8 mouse cellular contexts compared by ENCODE assay signal in the genomic region with DNA sequence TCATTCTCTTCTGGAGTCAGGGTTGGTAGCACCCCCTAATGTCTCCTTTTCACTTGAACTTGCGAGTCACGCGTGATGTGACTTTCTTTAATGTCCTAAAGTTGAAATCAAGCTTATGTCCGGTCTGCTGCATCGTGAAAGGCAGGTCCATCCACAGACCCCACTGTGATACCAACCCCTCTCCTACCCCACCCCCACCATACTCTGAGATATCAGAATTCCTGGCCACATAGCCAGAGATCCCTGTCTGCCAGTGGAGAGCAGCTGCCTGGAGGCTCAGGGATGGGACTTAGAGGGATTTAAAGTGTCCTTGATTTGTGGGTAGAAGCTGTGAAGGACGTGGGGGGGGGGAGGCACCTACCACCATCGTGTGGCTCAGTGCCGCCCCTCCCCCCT. TPM values are rescaled to one million over a fixed set of nuclear protein-coding genes. Genes with fewer than 3 reads are reported as not detected.
A peak's percentile ranks its signal among the peaks of the same experiment; 100 is the strongest.
DNase-seq lines count a peak whose midpoint lies in the region; ATAC-seq lines count a peak whose summit lies in the region.

A gene (minus strand): TSS at position 240 of the 396 bp plus-strand sequence.

- H3K9me3 ChIP-seq in erythroblast, embryonic 14.5 days (ENCODE audit: control insufficient read depth, low read length): peaks cover 3% of the 10 kb centered on the region; the same call in 1 of the 2 replicates
- no peaks in the 10 kb centered on the region for H3K9me3 ChIP-seq in hindbrain, embryonic 12.5 days (replicated peaks)
- H3K9me3 ChIP-seq in midbrain, embryonic 11.5 days (ENCODE audit: control insufficient read depth, low read length): no peaks in the 10 kb centered on the region

- H3K27ac ChIP-seq in hindbrain, embryonic 12.5 days: no peak within 1 kb of the TSS
- H3K27ac ChIP-seq in midbrain, embryonic 11.5 days (ENCODE audit: low read depth, low read length): no peak within 1 kb of the TSS

- H3K36me3 ChIP-seq in erythroblast, embryonic 14.5 days (ENCODE audit: control insufficient read depth): no peaks in the 10 kb centered on the region
- no peaks in the 10 kb centered on the region for H3K36me3 ChIP-seq in hindbrain, embryonic 12.5 days
- no peaks in the 10 kb centered on the region for H3K36me3 ChIP-seq in midbrain, embryonic 11.5 days (ENCODE audit: control insufficient read depth, insufficient read depth, low read length)

- no peak for ATAC-seq in erythroblast, adult 5-6 weeks (replicated peaks; ENCODE audit: low FRiP score, poor library complexity, severe bottlenecking)
- ATAC-seq in CD4-positive, CD25-positive, alpha-beta regulatory T cell, adult 4 months: no peak
- ATAC-seq in hindbrain, embryonic 12.5 days (ENCODE audit: low FRiP score): no peak
- 0 out of 2 replicates have a peak, but pooled peaks have one; percentile 15 for ATAC-seq in midbrain, embryonic 11.5 days (ENCODE audit: low FRiP score)

- 23% methylated on average over 6 of the region's 8 CpGs for WGBS in hindbrain, embryonic 12.5 days
- WGBS in midbrain, embryonic 11.5 days: 16% methylated on average over 7 of the region's 8 CpGs

- peaks cover 38% of the 10 kb centered on the region for H3K27me3 ChIP-seq in erythroblast, embryonic 14.5 days (ENCODE audit: control insufficient read depth)
- peaks cover 43% of the 10 kb centered on the region for H3K27me3 ChIP-seq in hindbrain, embryonic 12.5 days
- H3K27me3 ChIP-seq in midbrain, embryonic 11.5 days (ENCODE audit: control insufficient read depth, insufficient read depth, low read length): peaks cover 26% of the 10 kb centered on the region

- peak within 1 kb of the TSS; percentile 44 for H3K4me3 ChIP-seq in erythroblast, embryonic 14.5 days (replicated peaks)
- peak within 1 kb of the TSS; percentile 34 for H3K4me3 ChIP-seq in hindbrain, embryonic 12.5 days
- peak within 1 kb of the TSS; percentile 27 for H3K4me3 ChIP-seq in midbrain, embryonic 11.5 days (ENCODE audit: low read depth, low read length)

- peak within 1 kb of the TSS; percentile 60 for H3K4me2 ChIP-seq in hindbrain, embryonic 12.5 days (replicated peaks)
- H3K4me2 ChIP-seq in midbrain, embryonic 11.5 days: peak within 1 kb of the TSS; percentile 50

- H3K4me1 ChIP-seq in erythroblast, embryonic 14.5 days (ENCODE audit: control insufficient read depth): peaks cover 13% of the 10 kb centered on the region
- H3K4me1 ChIP-seq in hindbrain, embryonic 12.5 days: peaks cover 9% of the 10 kb centered on the region
- peaks cover 10% of the 10 kb centered on the region for H3K4me1 ChIP-seq in midbrain, embryonic 11.5 days (ENCODE audit: control insufficient read depth, insufficient read depth, low read length)

- 0 out of 2 replicates have a peak within 1 kb of the TSS, but pooled peaks have one; percentile 28 for H3K9ac ChIP-seq in hindbrain, embryonic 12.5 days
- peak within 1 kb of the TSS; percentile 33; the same call in 1 of the 2 replicates for H3K9ac ChIP-seq in midbrain, embryonic 11.5 days (ENCODE audit: low read length)

- DNase-seq in midbrain, embryonic 11.5 days (ENCODE audit: low spot score, missing footprints): no peak
- no peak for DNase-seq in cerebellum, postnatal 10 days
- DNase-seq in adrenal gland, postnatal 36 days: no peak
- DNase-seq in spleen, postnatal 36 days (ENCODE audit: low spot score in 2 of 2): no peak

RNA-seq across cellular contexts. Expression of the gene that starts here (rescaled TPM):
- polyA plus RNA-seq in erythroblast, embryonic 14.5 days (2012): 0.05 and 0.08 TPM in 2 replicates
- 1.5 and 2.5 TPM in 2 replicates for total RNA-seq in erythroblast, adult 5-6 weeks (2015; ENCODE audit: low replicate concordance)
- total RNA-seq in erythroblast, adult 5-6 weeks (2017; ENCODE audit: low replicate concordance): 1.1 and 5.2 TPM in 2 replicates
- 10 to 100 TPM; 60.4 to 88.7 TPM for polyA plus RNA-seq in CD4-positive, CD25-positive, alpha-beta regulatory T cell, adult 4 months (2017; shearing (Covaris generic))
- 0.47 and 0.96 TPM in 2 replicates for polyA plus RNA-seq in hindbrain, embryonic 12.5 days (2016; fragmentation: Nextera tagmentation; extraction: Ambion mirVana)
- polyA plus RNA-seq in midbrain, embryonic 11.5 days (2014; fragmentation: Nextera tagmentation; extraction: Ambion mirVana): 0.81 and 1.1 TPM in 2 replicates
- total RNA-seq in adrenal gland, postnatal 36 days (2021): 10 to 100 TPM in 1 of 2 experiments, 1 to 10 TPM in 1; 1.2 to 36.5 TPM

Comparison
In these comparisons a context has a peak if more than half of its experiments do, and no peak if none do; other contexts are left out.
1. RNA of the gene that starts here (polyA plus RNA-seq): 60.4 to 88.7 TPM in CD4-positive, CD25-positive, alpha-beta regulatory T cell, adult 4 months; 0.47 to 0.96 TPM in hindbrain, embryonic 12.5 days, 0.81 to 1.1 TPM in midbrain, embryonic 11.5 days and 0.05 to 0.08 TPM in erythroblast, embryonic 14.5 days; every median in the first group is over 10 times any median in the second.
2. Peak in every context shown above with its lines, with median percentiles within 50 percentile points of each other: H3K4me3 ChIP-seq.